Mouse (Mus musculus) left cerebral cortex, postnatal 25 days (tissue): Measurements from ENCODE around the gene Prpf40b. TPM values are rescaled to one million over a fixed set of nuclear protein-coding genes. Genes with fewer than 3 reads are reported as not detected.

Experiments
- DNase-seq, 2 experiments: peaks; one replicate each; pipeline ENCODE4 v3.0.0; 2022; ENCODE audit warnings: low spot score in 2 of 2, mixed read lengths in 1 of 2
- intact Hi-C: fragments of 180-260 bp; cut with DNase I; formaldehyde crosslinking; loops from one replicate; pipeline ENCODE4 v1.15.1; 2025
- total RNA-seq, 2 experiments: library from RNA; stranded (reverse); gene quantifications; 2 replicates each; pipeline ENCODE4 v1.2.3; 2021

Prpf40b gene
- total RNA-seq, 2 experiments from 2014 or later = 87.0 to 95.3 TPM

DNA sequence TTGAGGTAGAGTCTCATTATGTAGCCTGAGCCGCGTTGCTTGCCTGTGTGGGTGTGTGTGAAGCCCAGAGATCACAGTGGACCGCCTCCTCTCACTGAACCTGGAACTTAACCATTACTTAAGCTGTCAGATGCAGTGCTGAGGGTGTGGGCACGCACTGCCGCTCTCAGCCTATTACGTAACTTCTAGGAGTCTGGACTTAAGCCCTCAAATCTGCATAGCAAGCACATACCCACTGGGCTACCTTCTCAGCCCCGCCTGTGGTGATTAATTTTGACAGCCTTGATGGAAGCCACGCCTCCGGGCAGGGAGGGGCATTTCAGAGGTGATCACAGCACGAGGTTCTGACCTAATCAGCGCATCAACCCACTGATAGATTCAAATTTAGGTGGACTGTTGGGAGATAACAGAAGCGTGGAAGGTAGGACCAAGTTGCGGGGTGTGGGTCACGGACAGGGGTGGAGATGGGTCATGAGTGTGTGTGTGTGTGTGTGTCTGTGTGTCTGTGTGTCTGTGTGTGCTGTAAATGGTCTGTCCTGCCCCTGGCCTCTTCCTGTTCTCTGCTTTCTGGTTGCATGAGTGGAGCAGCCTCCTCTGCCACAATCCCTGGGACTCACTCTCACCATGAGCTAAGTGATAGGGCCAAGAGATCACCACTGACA, 10.2 kb upstream of the Prpf40b start:
- intact Hi-C loops = no loop called here
- DNase-seq = peak in 1 of 2 experiments; percentile 19

DNA sequence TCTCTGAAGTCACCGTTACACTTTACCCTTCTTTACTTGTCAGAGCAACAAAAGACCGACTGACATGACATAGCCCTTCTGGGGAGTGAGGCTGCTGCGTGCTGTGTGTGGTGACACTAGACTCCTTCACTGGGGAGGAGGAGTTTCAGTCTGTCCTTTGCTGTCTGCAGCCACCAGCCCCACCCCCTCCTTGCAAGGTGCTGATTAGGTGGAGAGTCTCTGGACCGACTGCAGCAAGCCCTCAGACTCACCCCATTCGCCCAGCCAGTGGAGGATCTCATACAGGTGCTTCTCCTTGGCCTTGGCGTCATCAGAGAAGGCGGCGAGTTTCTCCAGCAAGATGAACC, 9.7 kb upstream of the Prpf40b start:
- DNase-seq = no peak
- intact Hi-C loops = no loop called here

DNA sequence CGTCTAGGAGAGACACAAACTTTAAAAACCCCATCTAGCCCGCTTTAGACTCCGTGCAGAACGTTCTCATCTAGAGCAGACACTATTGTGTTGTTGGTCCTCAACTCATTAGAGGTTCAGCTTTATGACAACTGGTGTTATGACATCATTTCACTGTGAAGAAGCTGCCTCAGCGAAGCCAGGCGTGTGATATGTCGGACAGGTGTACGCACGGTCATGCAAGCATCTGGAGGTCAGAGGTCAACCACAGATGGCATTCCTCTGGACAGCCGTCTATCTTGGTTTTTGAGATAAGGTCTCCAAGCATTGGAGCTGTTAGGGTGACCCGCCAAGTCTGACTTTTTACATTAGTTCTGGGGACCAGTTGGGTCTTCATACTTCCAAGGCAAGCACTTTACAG, 4.3 kb upstream of the Prpf40b start:
- DNase-seq = no peak
- intact Hi-C loops = no loop called here

DNA sequence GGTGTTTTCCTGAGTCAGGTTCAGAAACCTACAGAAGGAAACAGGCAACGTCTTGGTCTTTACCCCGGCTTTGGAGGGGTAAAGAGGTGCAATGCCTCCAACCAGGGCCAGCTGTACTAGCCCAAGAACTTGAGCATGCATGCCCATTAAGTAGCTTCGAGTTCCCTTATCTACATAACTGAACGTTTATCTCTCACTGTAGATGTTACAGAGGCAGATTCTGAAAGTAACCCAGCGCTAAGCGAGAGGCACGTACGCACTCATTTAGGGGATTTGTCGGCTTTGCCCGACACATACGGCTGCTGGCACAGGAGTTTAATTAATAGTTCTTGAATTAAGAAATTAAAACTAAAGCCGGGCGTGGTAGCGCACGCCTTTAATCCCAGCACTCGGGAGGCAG, 600 bp upstream of the Prpf40b start:
- no peak for DNase-seq
- intact Hi-C loops = no loop called here

DNA sequence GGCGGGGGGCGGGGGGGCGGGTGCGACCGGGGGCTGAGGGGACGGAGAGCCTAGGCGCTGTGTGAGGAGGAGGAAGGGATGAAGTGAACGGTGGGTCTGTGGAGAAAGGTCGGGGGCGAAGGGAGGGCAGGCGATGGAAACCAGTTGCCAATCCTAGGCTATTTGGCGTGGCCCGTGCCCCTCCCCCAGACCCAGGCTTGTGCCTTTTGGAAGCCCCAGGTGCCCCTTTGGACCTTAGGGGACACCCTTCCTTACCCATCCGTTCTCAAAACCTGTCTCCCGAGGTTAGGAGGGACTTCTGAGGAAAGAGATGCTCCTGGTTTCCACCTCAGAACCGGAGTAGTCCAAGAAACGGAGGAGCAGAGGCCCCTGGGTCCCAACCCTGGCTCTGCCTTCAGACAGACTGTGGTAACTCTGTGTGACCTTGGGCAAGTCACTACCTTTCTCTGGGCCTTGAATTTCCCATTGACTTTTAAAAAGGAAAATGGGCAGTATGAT, 646 bp downstream of the Prpf40b start, which contains the start of gene Fam186b:
Fam186b (minus strand) TSS at position 405 of the 498 bp plus-strand sequence.
- no peak for DNase-seq
- intact Hi-C loops = no loop called here

- DNase-seq = no peak
- intact Hi-C loops = no loop called here
Measured at GRCm38 (mm10) chr15:99296213-99296612, 1.3 kb downstream of the Prpf40b start.

DNA sequence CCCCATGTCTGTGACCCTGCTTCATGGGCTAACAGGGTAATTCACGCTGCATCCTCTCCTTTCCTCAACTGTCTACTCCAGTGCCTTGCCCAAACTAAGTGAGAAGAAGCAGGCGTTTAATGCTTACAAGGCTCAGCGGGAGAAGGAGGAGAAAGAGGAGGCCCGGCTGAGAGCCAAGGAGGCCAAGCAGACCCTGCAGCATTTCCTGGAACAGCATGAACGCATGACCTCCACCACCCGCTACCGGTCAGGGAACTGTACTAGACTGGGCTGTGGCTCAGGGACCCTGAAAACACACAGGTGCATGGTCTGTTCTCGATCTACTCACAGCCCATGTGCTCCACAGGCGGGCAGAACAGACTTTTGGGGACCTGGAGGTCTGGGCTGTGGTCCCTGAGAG, 12.6 kb downstream of the Prpf40b start:
- intact Hi-C loops = no loop called here
- DNase-seq = no peak

GRCm38 (mm10) chr15:99309549-99309948, 14.7 kb downstream of the Prpf40b start:
- no peak for DNase-seq
- intact Hi-C loops = no loop called here

DNA sequence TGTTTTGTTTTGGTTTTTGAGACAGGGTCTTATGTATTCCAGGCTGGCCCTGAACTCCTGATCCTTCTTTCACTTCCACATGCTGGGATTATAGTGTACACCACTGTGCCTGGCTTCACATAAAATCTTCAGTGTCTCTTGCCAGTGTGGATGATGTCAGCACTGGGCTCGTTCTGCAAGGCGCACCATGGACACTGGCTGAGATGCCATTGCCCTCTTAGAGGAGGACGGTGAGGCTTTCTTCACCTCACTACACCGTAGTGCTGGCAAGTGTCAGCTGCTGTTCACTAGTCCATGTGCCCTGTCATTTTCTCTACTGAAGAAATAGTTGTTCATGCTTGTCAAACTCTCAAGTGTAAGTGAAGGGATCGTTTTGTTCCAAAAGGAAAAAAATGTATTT, 15.7 kb downstream of the Prpf40b start:
- intact Hi-C loops = no loop called here
- no peak for DNase-seq

GRCm38 (mm10) chr15:99314891-99315290, 20.0 kb downstream of the Prpf40b start:
- no peak for DNase-seq
- intact Hi-C loops = loop anchor here (5.0 kb wide), 1 partner anchor 157 kb away; the partner anchor contains the start of gene Bcdin3d

GRCm38 (mm10) chr15:99316314-99317266, 21.7 kb downstream of the Prpf40b start:
- intact Hi-C loops = loop anchor here (2.0 to 5.0 kb wide), 2 partner anchors 54 to 156 kb away; partner anchors contain the start of genes Bcdin3d and Fmnl3
- DNase-seq = peak; percentile 81 to 85

- intact Hi-C loops = loop anchor here (2.0 to 5.0 kb wide), 2 partner anchors 54 to 155 kb away; partner anchors contain the start of genes Bcdin3d and Fmnl3
- DNase-seq = no peak
Measured at GRCm38 (mm10) chr15:99317267-99317651, 22.4 kb downstream of the Prpf40b start.

GRCm38 (mm10) chr15:99318071-99318470, 23.2 kb downstream of the Prpf40b start:
- no peak for DNase-seq
- intact Hi-C loops = loop anchor here (5.0 kb wide), 1 partner anchor 154 kb away; the partner anchor contains the start of gene Bcdin3d

DNA sequence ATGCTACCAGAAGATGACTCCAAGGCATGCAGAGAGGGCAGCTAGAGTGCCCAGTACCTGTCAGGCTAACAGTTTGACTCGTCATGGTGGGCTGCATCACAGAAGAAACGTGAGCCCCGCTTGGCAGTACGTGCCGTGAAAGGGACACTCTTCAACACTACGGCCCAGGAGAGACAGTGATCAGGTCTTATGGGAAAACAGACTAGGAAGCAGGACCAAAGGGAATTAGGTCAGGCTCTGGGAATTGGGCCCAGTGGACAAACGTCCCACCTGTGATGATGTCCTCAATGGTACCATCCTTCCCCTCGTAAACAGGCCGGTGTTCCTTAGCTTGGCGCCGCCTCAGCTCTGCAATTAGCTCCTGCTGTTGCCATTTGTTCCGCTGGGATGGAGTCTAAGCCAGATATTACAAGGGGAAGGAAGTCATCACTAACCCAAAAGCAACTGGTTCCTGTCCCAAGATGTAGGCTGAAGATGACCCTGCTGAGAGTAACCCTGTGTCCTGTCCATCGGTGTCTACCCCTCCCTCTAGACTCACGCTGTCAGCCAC, 24.0 kb downstream of the Prpf40b start:
- intact Hi-C loops = loop anchor here (5.0 kb wide), 1 partner anchor 153 kb away; the partner anchor contains the start of gene Bcdin3d
- no peak for DNase-seq

GRCm38 (mm10) chr15:99319411-99319871, 24.6 kb downstream of the Prpf40b start:
- no peak for DNase-seq
- intact Hi-C loops = loop anchor here (5.0 kb wide), 1 partner anchor 153 kb away; the partner anchor contains the start of gene Bcdin3d

GRCm38 (mm10) chr15:99320168-99320674, 25.3 kb downstream of the Prpf40b start:
- no peak for DNase-seq
- intact Hi-C loops = no loop called here

- intact Hi-C loops = no loop called here
- DNase-seq = no peak
Measured at GRCm38 (mm10) chr15:99320978-99321377, 26.1 kb downstream of the Prpf40b start.

DNA sequence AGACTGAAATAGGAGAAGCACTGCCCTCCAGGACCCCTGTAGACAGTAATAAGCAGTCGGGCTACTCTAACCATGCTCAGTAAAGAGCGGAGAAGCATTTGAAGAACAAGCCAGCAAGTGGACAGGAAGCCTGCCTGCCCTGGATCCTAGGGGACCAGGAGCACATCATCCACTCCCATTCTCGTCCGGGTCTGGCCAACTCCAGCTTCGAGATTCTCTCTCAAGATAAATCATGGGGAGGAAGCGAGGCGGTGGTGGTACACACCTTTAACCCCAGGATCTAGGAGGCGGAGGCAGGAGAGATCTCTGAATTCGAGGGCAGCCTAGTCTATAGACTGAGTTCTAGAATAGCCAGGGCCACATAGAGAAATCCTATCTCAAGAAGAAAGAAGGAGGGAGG, 29.3 kb downstream of the Prpf40b start:
- intact Hi-C loops = no loop called here
- DNase-seq = no peak

DNA sequence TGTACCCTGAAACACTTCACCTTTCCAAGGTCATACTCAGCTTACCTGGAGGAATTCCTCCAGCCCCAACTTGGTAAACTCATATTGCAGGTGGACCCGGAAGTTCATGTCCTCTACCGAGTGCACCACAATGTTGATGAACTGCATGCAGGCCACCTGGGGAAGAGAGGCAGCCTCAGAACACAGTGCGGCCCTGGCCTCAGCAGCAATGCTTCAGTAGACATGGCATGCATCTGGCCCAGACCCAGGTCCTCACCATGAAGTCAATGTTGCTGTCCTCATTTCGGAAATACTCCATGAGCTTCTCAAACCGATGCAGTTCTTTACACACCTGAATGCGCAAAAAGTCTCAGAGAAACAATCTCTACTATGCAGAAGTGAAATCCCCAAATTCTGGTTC, 30.7 kb downstream of the Prpf40b start:
- intact Hi-C loops = no loop called here
- DNase-seq = no peak

- intact Hi-C loops = no loop called here
- no peak for DNase-seq
Measured at GRCm38 (mm10) chr15:99326407-99326806, 31.5 kb downstream of the Prpf40b start.
